Mouse (Mus musculus): ENCODE results near the gene Rbmx.

DNA sequence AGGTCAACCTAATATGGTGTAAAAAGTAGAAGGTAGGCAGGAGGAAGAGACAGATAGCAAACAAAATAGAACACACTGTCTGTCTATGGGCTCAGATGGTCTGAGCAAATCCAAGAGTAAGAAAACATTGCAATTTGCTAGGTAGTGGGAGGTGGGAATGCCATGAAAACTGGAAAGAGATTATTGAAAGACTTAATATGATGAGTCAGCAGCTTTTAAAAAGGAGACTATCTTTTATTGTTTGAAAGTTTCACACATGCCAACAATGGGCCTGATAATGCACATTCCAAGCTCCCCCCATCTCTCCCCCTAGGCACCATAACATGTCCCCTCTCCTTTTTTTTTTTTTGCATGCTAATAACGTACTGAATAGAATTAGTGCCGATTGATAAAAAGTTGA is 41.1 kb upstream of the Rbmx start:
- no peak for TF ChIP-seq CTCF (IDR thresholded peaks at IDR 0.05; ENCODE audit: control insufficient read depth, insufficient read depth, low read length)
- TF ChIP-seq POLR2A (IDR thresholded peaks at IDR 0.05; ENCODE audit: borderline replicate concordance, control insufficient read depth, low read depth, low read length), result no peak

Measured in bone marrow, adult 2 months (tissue).